Mouse (Mus musculus): Measurements from ENCODE around the gene Fcer1a. TPM values are rescaled to one million over a fixed set of nuclear protein-coding genes. Genes with fewer than 3 reads are reported as not detected.

The Fcer1a gene
- under 1 TPM in 1 of 2 experiments, not detected in 1; 0.67 TPM for total RNA-seq (2023)

GRCm38 (mm10) chr1:173227081-173227480 is at the start of gene Fcer1a:
Gene Fcer1a, minus strand, starts transcription at chr1:173227214.

GRCm38 (mm10) chr1:173265701-173266100 is 38.7 kb upstream of the Fcer1a start, which contains the start of gene Olfr418:
Gene Olfr418, plus strand, starts transcription at chr1:173266001.

GRCm38 (mm10) chr1:173212092-173212491 is 14.9 kb downstream of the Fcer1a start, which contains the start of gene Olfr1404:
Gene Olfr1404, plus strand, starts transcription at chr1:173212392.

GRCm38 (mm10) chr1:173197508-173197907 is 29.5 kb downstream of the Fcer1a start, which contains the start of gene Olfr218:
Gene Olfr218, plus strand, starts transcription at chr1:173197808.

GRCm38 (mm10) chr1:173190540-173190939 is 36.5 kb downstream of the Fcer1a start, which contains the start of gene Olfr1406:
Gene Olfr1406, minus strand, starts transcription at chr1:173190640.

Other genes with a start within 250 kb of the Fcer1a start
- gene Olfr1408, start 89.8 kb downstream of the Fcer1a start, total RNA-seq (2023) = not detected
- gene Olfr1406, start 36.6 kb downstream of the Fcer1a start, total RNA-seq (2023) = not detected
- not detected for gene Olfr218, start 29.4 kb downstream of the Fcer1a start, total RNA-seq (2023)
- gene Olfr1404, start 14.8 kb downstream of the Fcer1a start, total RNA-seq (2023) = not detected
- gene Olfr418, start 38.8 kb upstream of the Fcer1a start, total RNA-seq (2023) = not detected
- not detected for gene Mptx2, start 50.6 kb upstream of the Fcer1a start, total RNA-seq (2023)
- 1 to 10 TPM; 1.4 to 1.7 TPM for gene Ackr1, start 106.5 kb upstream of the Fcer1a start, total RNA-seq (2023)
- 100 to 1,000 TPM; 155 to 171 TPM for gene Aim2, start 123.7 kb upstream of the Fcer1a start, total RNA-seq (2023)
- 10 to 100 TPM; 10.6 to 10.9 TPM for gene Cadm3, start 140.5 kb upstream of the Fcer1a start, total RNA-seq (2023)

All from monocyte, adult 59 days (primary cell).